Mouse (Mus musculus) lung, adult 2 months (tissue): ENCODE measurements around the gene Ldb2. TPM values are rescaled to one million over a fixed set of nuclear protein-coding genes. Genes with fewer than 3 reads are reported as not detected.

Experiments
- DNase-seq: peaks from one replicate; pipeline ENCODE4 v3.0.0; 2022
- H3K4me1 ChIP-seq: fragments of 200-500 bp; 2 replicates; pipeline ENCODE4 v1.6.1; 2011; ENCODE audit warnings: low read length; ENCODE audit not compliant: control insufficient read depth, insufficient read depth
- H3K4me3 ChIP-seq: fragments of 200-500 bp; replicated peaks from 2 replicates; pipeline ENCODE3; 2011; ENCODE audit warnings: low read depth, mild to moderate bottlenecking, control low read depth, low read length; ENCODE audit errors: extremely low read depth
- CTCF ChIP-seq: fragments of 200-500 bp; IDR thresholded peaks from 2 replicates; pipeline ENCODE4 v1.5.1; 2011; ENCODE audit warnings: mild to moderate bottlenecking, low read length, control low read depth; ENCODE audit not compliant: insufficient read depth
- POLR2A ChIP-seq: fragments of 200-500 bp; IDR thresholded peaks from 2 replicates; pipeline ENCODE4 v1.6.1; 2011; ENCODE audit warnings: low read depth, mild to moderate bottlenecking, control low read depth, low read length, borderline replicate concordance; ENCODE audit errors: extremely low read depth
- WGBS: fragments of 180-500 bp; shearing (Covaris S2); methylation state at CpG from one replicate; pipeline ENCODE4 v1.1.7; 2018; 5-methylcytosine and 5-hydroxymethylcytosine counted together
- polyA plus RNA-seq: library from polyadenylated mRNA; depleted of rRNA; stranded (reverse); fragments of >200 nt; gene quantifications from 2 replicates; pipeline ENCODE4 v1.2.3, GENCODE M21; 2012

Gene Ldb2
- polyA plus RNA-seq, 1 experiment = 177 TPM

- DNase-seq = no peak
- TF ChIP-seq CTCF (no peak), POLR2A (no peak)
- Histone ChIP-seq H3K4me1 (no peaks in the 10 kb centered on the region; the same call in none of the 2 replicates), H3K4me3 (no peak overlapping the region)
- WGBS = 79% methylated on average over 3 of the region's 3 CpGs
Observed at GRCm38 (mm10) chr5:44629034-44629625, 170.3 kb downstream of the Ldb2 start.

GRCm38 (mm10) chr5:44627487-44627886, 172.0 kb downstream of the Ldb2 start:
- TF ChIP-seq CTCF = no peak
- TF ChIP-seq POLR2A = no peak
- H3K4me1 ChIP-seq = no peaks in the 10 kb centered on the region; the same call in none of the 2 replicates
- no peak for DNase-seq
- H3K4me3 ChIP-seq = no peak overlapping the region
- WGBS = 81% methylated on average over 5 of the region's 5 CpGs

GRCm38 (mm10) chr5:44626885-44627284, 172.6 kb downstream of the Ldb2 start:
- WGBS = 81% methylated on average over 2 of the region's 2 CpGs
- no peak for DNase-seq
- Histone ChIP-seq H3K4me3 (no peak overlapping the region), H3K4me1 (no peaks in the 10 kb centered on the region; the same call in none of the 2 replicates)
- no peak for TF ChIP-seq POLR2A
- no peak for TF ChIP-seq CTCF

GRCm38 (mm10) chr5:44626114-44626513, 173.4 kb downstream of the Ldb2 start:
- 41% methylated on average over 2 of the region's 2 CpGs for WGBS
- TF ChIP-seq CTCF (no peak), POLR2A (no peak)
- DNase-seq = no peak
- H3K4me1 ChIP-seq = no peaks in the 10 kb centered on the region; the same call in none of the 2 replicates
- no peak overlapping the region for H3K4me3 ChIP-seq

- DNase-seq = no peak
- WGBS = 89% methylated on average over 7 of the region's 7 CpGs
- H3K4me3 ChIP-seq = no peak overlapping the region
- no peak for TF ChIP-seq POLR2A
- TF ChIP-seq CTCF = no peak
- H3K4me1 ChIP-seq = no peaks in the 10 kb centered on the region
Observed at GRCm38 (mm10) chr5:44615677-44616076, 183.8 kb downstream of the Ldb2 start.

GRCm38 (mm10) chr5:44608901-44609300, 190.6 kb downstream of the Ldb2 start:
- 54% methylated on average over 2 of the region's 2 CpGs for WGBS

GRCm38 (mm10) chr5:44601340-44601739, 198.1 kb downstream of the Ldb2 start:
- 60% methylated on average over 1 of the region's 1 CpGs for WGBS
- no peak for DNase-seq
- H3K4me1 ChIP-seq = no peaks in the 10 kb centered on the region
- no peak for TF ChIP-seq CTCF
- TF ChIP-seq POLR2A = no peak
- H3K4me3 ChIP-seq = no peak overlapping the region

More at GRCm38 (mm10) chr5:44608901-44609300, 190.6 kb downstream of the Ldb2 start:
- DNase-seq = no peak
- no peaks in the 10 kb centered on the region for H3K4me1 ChIP-seq
- no peak overlapping the region for H3K4me3 ChIP-seq
- TF ChIP-seq CTCF (no peak), POLR2A (no peak)

- WGBS = 42% methylated on average over 15 of the region's 15 CpGs
- no peak overlapping the region for H3K4me3 ChIP-seq
- H3K4me1 ChIP-seq = peaks cover 3% of the 10 kb centered on the region
- no peak for DNase-seq
- TF ChIP-seq CTCF = no peak
- TF ChIP-seq POLR2A = no peak
Observed at GRCm38 (mm10) chr5:44593522-44594218, 205.8 kb downstream of the Ldb2 start.

- TF ChIP-seq POLR2A (no peak), CTCF (no peak)
- DNase-seq = no peak
- Histone ChIP-seq H3K4me1 (peaks cover 3% of the 10 kb centered on the region), H3K4me3 (no peak overlapping the region)
- WGBS = 72% methylated on average over 3 of the region's 3 CpGs
Observed at GRCm38 (mm10) chr5:44590750-44591149, 208.7 kb downstream of the Ldb2 start.

- WGBS = 33% methylated on average over 1 of the region's 1 CpGs
- TF ChIP-seq POLR2A (no peak), CTCF (no peak)
- no peak for DNase-seq
Observed at GRCm38 (mm10) chr5:44589318-44589717, 210.2 kb downstream of the Ldb2 start.

GRCm38 (mm10) chr5:44586571-44586970, 212.9 kb downstream of the Ldb2 start:
- WGBS = 60% methylated on average over 5 of the region's 5 CpGs
- DNase-seq = no peak
- no peak for TF ChIP-seq CTCF
- no peak for TF ChIP-seq POLR2A

More at GRCm38 (mm10) chr5:44589318-44589717, 210.2 kb downstream of the Ldb2 start:
- Histone ChIP-seq H3K4me1 (peaks cover 3% of the 10 kb centered on the region), H3K4me3 (no peak overlapping the region)

More at GRCm38 (mm10) chr5:44586571-44586970, 212.9 kb downstream of the Ldb2 start:
- no peak overlapping the region for H3K4me3 ChIP-seq
- no peaks in the 10 kb centered on the region; the same call in none of the 2 replicates for H3K4me1 ChIP-seq
